Mouse (Mus musculus): ENCODE data around the gene Rora. TPM values are rescaled to one million over a fixed set of nuclear protein-coding genes. Genes with fewer than 3 reads are reported as not detected.

Gene Rora
- polyA plus RNA-seq, 1 experiment from 2014 or later, result 12.6 TPM

- WGBS, result 89% methylated on average over 3 of the region's 3 CpGs
- Histone ChIP-seq H3K4me2 (no peak overlapping the region), H3K27me3 (peaks cover 9% of the 10 kb centered on the region; the same call in 1 of the 2 replicates), H3K9me3 (replicated peaks) (no peaks in the 10 kb centered on the region), H3K36me3 (ENCODE audit: poor library complexity, severe bottlenecking) (no peaks in the 10 kb centered on the region), H3K4me3 (no peak overlapping the region), H3K4me1 (peaks cover 5% of the 10 kb centered on the region), H3K27ac (no peak overlapping the region), H3K9ac (no peak overlapping the region)
- ATAC-seq, result no peak
Observed at GRCm38 (mm10) chr9:69285011-69285410, 631.4 kb downstream of the Rora start.

- 91% methylated on average over 1 of the region's 1 CpGs for WGBS
Observed at GRCm38 (mm10) chr9:69288113-69288512, 634.5 kb downstream of the Rora start.

GRCm38 (mm10) chr9:69288586-69288985 lies 635.0 kb downstream of the Rora start:
- peaks cover 19% of the 10 kb centered on the region for H3K4me1 ChIP-seq
- H3K4me2 ChIP-seq, result no peak overlapping the region
- H3K9me3 ChIP-seq (replicated peaks), result no peaks in the 10 kb centered on the region
- H3K27ac ChIP-seq, result no peak overlapping the region
- no peak for ATAC-seq
- no peak overlapping the region for H3K4me3 ChIP-seq
- WGBS, result 48% methylated on average over 5 of the region's 5 CpGs
- H3K9ac ChIP-seq, result no peak overlapping the region
- peaks cover 40% of the 10 kb centered on the region for H3K27me3 ChIP-seq
- no peaks in the 10 kb centered on the region for H3K36me3 ChIP-seq (ENCODE audit: poor library complexity, severe bottlenecking)

More at GRCm38 (mm10) chr9:69288113-69288512, 634.5 kb downstream of the Rora start:
- no peak overlapping the region for H3K4me2 ChIP-seq
- H3K36me3 ChIP-seq (ENCODE audit: poor library complexity, severe bottlenecking), result no peaks in the 10 kb centered on the region
- H3K27me3 ChIP-seq, result peaks cover 36% of the 10 kb centered on the region
- no peak overlapping the region for H3K9ac ChIP-seq
- no peaks in the 10 kb centered on the region for H3K9me3 ChIP-seq (replicated peaks)
- H3K4me3 ChIP-seq, result no peak overlapping the region
- ATAC-seq, result no peak
- H3K4me1 ChIP-seq, result peaks cover 19% of the 10 kb centered on the region
- H3K27ac ChIP-seq, result no peak overlapping the region

GRCm38 (mm10) chr9:69289056-69290017 lies 635.8 kb downstream of the Rora start:
- H3K9ac ChIP-seq, result peak overlapping the region; percentile 61
- peak overlapping the region; percentile 19 for H3K27ac ChIP-seq
- WGBS, result 2% methylated on average over 51 of the region's 59 CpGs
- peak; percentile 93 for ATAC-seq
- H3K9me3 ChIP-seq (replicated peaks), result no peaks in the 10 kb centered on the region
- H3K4me3 ChIP-seq, result peak overlapping the region; percentile 69
- peaks cover 19% of the 10 kb centered on the region for H3K4me1 ChIP-seq
- peaks cover 44% of the 10 kb centered on the region for H3K27me3 ChIP-seq
- peak overlapping the region; percentile 99 for H3K4me2 ChIP-seq
- no peaks in the 10 kb centered on the region for H3K36me3 ChIP-seq (ENCODE audit: poor library complexity, severe bottlenecking)

GRCm38 (mm10) chr9:69290018-69290880 lies 636.7 kb downstream of the Rora start:
- Histone ChIP-seq H3K27me3 (peaks cover 46% of the 10 kb centered on the region), H3K4me1 (peaks cover 19% of the 10 kb centered on the region), H3K36me3 (ENCODE audit: poor library complexity, severe bottlenecking) (no peaks in the 10 kb centered on the region), H3K9ac (peak overlapping the region; percentile 61), H3K4me3 (peak overlapping the region; percentile 69), H3K4me2 (peak overlapping the region; percentile 99), H3K27ac (peak overlapping the region; percentile 19), H3K9me3 (replicated peaks) (no peaks in the 10 kb centered on the region)
- under 1% methylated on average over 68 of the region's 73 CpGs for WGBS
- peak; percentile 74 for ATAC-seq

- Histone ChIP-seq H3K9ac (peak overlapping the region; percentile 61), H3K4me3 (peak overlapping the region; percentile 69), H3K27ac (no peak overlapping the region), H3K36me3 (ENCODE audit: poor library complexity, severe bottlenecking) (no peaks in the 10 kb centered on the region), H3K4me2 (peak overlapping the region; percentile 99), H3K4me1 (peaks cover 19% of the 10 kb centered on the region), H3K9me3 (replicated peaks) (no peaks in the 10 kb centered on the region), H3K27me3 (peaks cover 46% of the 10 kb centered on the region)
- no peak for ATAC-seq
- 1% methylated on average over 29 of the region's 29 CpGs for WGBS
Observed at GRCm38 (mm10) chr9:69290881-69291450, 637.4 kb downstream of the Rora start.

- WGBS, result 11% methylated on average over 13 of the region's 13 CpGs
- peak overlapping the region; percentile 61; the same call in 1 of the 2 replicates for H3K9ac ChIP-seq
Observed at GRCm38 (mm10) chr9:69291451-69291850, 637.9 kb downstream of the Rora start.

GRCm38 (mm10) chr9:69292353-69292752 lies 638.8 kb downstream of the Rora start:
- 49% methylated on average over 5 of the region's 5 CpGs for WGBS
- ATAC-seq, result no peak
- no peaks in the 10 kb centered on the region for H3K36me3 ChIP-seq (ENCODE audit: poor library complexity, severe bottlenecking)
- H3K9ac ChIP-seq, result no peak overlapping the region
- no peaks in the 10 kb centered on the region for H3K9me3 ChIP-seq (replicated peaks)
- peaks cover 46% of the 10 kb centered on the region for H3K27me3 ChIP-seq
- peaks cover 19% of the 10 kb centered on the region for H3K4me1 ChIP-seq
- no peak overlapping the region for H3K4me3 ChIP-seq
- no peak overlapping the region for H3K4me2 ChIP-seq
- no peak overlapping the region for H3K27ac ChIP-seq

More at GRCm38 (mm10) chr9:69291451-69291850, 637.9 kb downstream of the Rora start:
- H3K4me3 ChIP-seq, result peak overlapping the region; percentile 69
- no peak overlapping the region for H3K27ac ChIP-seq
- no peaks in the 10 kb centered on the region for H3K9me3 ChIP-seq (replicated peaks)
- ATAC-seq, result no peak
- peaks cover 19% of the 10 kb centered on the region for H3K4me1 ChIP-seq
- H3K4me2 ChIP-seq, result peak overlapping the region; percentile 99
- peaks cover 46% of the 10 kb centered on the region for H3K27me3 ChIP-seq
- H3K36me3 ChIP-seq (ENCODE audit: poor library complexity, severe bottlenecking), result no peaks in the 10 kb centered on the region

- Histone ChIP-seq H3K4me2 (peak overlapping the region; percentile 5; the same call in 1 of the 2 replicates), H3K9me3 (replicated peaks) (no peaks in the 10 kb centered on the region), H3K27ac (no peak overlapping the region), H3K4me3 (no peak overlapping the region), H3K4me1 (peaks cover 19% of the 10 kb centered on the region), H3K36me3 (ENCODE audit: poor library complexity, severe bottlenecking) (no peaks in the 10 kb centered on the region), H3K9ac (no peak overlapping the region), H3K27me3 (peaks cover 42% of the 10 kb centered on the region)
- WGBS, result 72% methylated on average over 12 of the region's 12 CpGs
- no peak for ATAC-seq
Observed at GRCm38 (mm10) chr9:69292776-69293687, 639.4 kb downstream of the Rora start.

GRCm38 (mm10) chr9:69293688-69294074 lies 640.1 kb downstream of the Rora start:
- Histone ChIP-seq H3K36me3 (ENCODE audit: poor library complexity, severe bottlenecking) (no peaks in the 10 kb centered on the region), H3K9me3 (replicated peaks) (no peaks in the 10 kb centered on the region), H3K9ac (no peak overlapping the region), H3K27ac (no peak overlapping the region), H3K27me3 (peaks cover 41% of the 10 kb centered on the region), H3K4me3 (no peak overlapping the region), H3K4me2 (no peak overlapping the region; the same call in 1 of the 2 replicates), H3K4me1 (peaks cover 19% of the 10 kb centered on the region)
- 79% methylated on average over 8 of the region's 8 CpGs for WGBS
- ATAC-seq, result no peak

- Histone ChIP-seq H3K36me3 (ENCODE audit: poor library complexity, severe bottlenecking) (no peaks in the 10 kb centered on the region), H3K9ac (no peak overlapping the region), H3K27me3 (peaks cover 38% of the 10 kb centered on the region), H3K9me3 (replicated peaks) (no peaks in the 10 kb centered on the region), H3K4me3 (no peak overlapping the region), H3K4me1 (peaks cover 14% of the 10 kb centered on the region), H3K4me2 (no peak overlapping the region), H3K27ac (no peak overlapping the region)
- no peak for ATAC-seq
- WGBS, result 87% methylated on average over 5 of the region's 5 CpGs
Observed at GRCm38 (mm10) chr9:69294426-69294825, 640.8 kb downstream of the Rora start.
